Mouse (Mus musculus) lung, postnatal 0 days (tissue): ENCODE measurements at regions not wholly inside any gene's neighbourhood (a gene's known extent, or its start where the extent isn't known, plus 50 kb on each side); places are given as distances from the start of the nearest gene placed in this dataset.

ENCODE experiments used
- ATAC-seq: fragments of 200-750 bp; cut with Nextera tagmentation; 2 replicates; pipeline ENCODE4 v1.8.0; 2017; ENCODE audit warnings: moderate library complexity
- DNase-seq: peaks from one replicate; pipeline ENCODE4 v3.0.0-alpha.2; 2016; ENCODE audit warnings: low spot score
- H3K27ac ChIP-seq: fragments of 300-500 bp; sonication (generic); 2 replicates; pipeline ENCODE4 v1.5.1; 2014; ENCODE audit warnings: antibody characterized with exemption, mild to moderate bottlenecking, low read length, mixed read lengths
- H3K27me3 ChIP-seq: fragments of 300-500 bp; sonication (generic); replicated peaks from 2 replicates; pipeline ENCODE4 v1.6.1; 2014; ENCODE audit warnings: low read length, mixed read lengths; ENCODE audit not compliant: insufficient read depth
- H3K36me3 ChIP-seq: fragments of 300-500 bp; sonication (generic); 2 replicates; pipeline ENCODE4 v1.6.1; 2014; ENCODE audit warnings: low read length, mixed read lengths; ENCODE audit not compliant: insufficient read depth
- H3K4me1 ChIP-seq: fragments of 300-500 bp; sonication (generic); 2 replicates; pipeline ENCODE4 v1.6.1; 2014; ENCODE audit warnings: antibody characterized with exemption, low read depth, low read length, mixed read lengths; ENCODE audit not compliant: insufficient read depth
- H3K4me2 ChIP-seq: fragments of 300-500 bp; sonication (generic); replicated peaks from 2 replicates; pipeline ENCODE4 v1.6.1; 2014; ENCODE audit warnings: low read depth, mild to moderate bottlenecking, low read length, moderate library complexity, mixed read lengths
- H3K4me3 ChIP-seq: fragments of 300-500 bp; sonication (generic); 2 replicates; pipeline ENCODE4 v1.5.1; 2014; ENCODE audit warnings: low read depth, low read length
- H3K9ac ChIP-seq: fragments of 300-500 bp; sonication (generic); replicated peaks from 2 replicates; pipeline ENCODE4 v1.6.1; 2014; ENCODE audit warnings: low read depth, mild to moderate bottlenecking
- H3K9me3 ChIP-seq: fragments of 300-500 bp; sonication (generic); 2 replicates; pipeline ENCODE4 v1.6.1; 2016; ENCODE audit warnings: low read length, mixed read lengths
- CTCF ChIP-seq: IDR thresholded peaks from 2 replicates; pipeline ENCODE4 v1.5.1; 2016; ENCODE audit warnings: antibody characterized with exemption, mild to moderate bottlenecking
- EP300 ChIP-seq: IDR thresholded peaks from 2 replicates; pipeline ENCODE4 v1.6.1; 2016; ENCODE audit warnings: antibody characterized with exemption, mild to moderate bottlenecking, control low read depth
- WGBS: fragments of 180-500 bp; shearing (Covaris S2); extraction: QIAGEN DNeasy Blood & Tissue Kit; methylation state at CpG from one replicate; pipeline ENCODE4 v1.1.7; 2014; 5-methylcytosine and 5-hydroxymethylcytosine counted together

DNA sequence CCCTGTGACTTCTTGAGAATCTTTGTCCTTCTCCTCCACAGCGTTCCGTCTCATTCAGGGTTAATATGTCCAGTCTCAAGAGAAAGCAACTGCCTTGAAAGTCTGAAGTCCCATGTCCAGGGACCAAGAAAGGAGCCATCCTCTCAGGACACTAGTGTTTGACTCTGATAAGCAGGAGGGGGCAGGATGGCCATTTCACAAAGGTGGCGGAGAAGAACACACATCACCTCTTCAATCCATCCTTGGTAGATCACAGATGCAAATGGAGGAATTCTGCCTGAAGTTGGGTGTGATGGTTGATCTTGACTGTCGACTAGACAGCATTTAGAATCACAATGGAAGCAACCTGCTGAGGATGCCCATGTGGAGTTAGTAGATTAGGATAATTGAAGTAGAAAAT is 360.9 kb downstream of the Cd83 start:
- Histone ChIP-seq H3K4me1 (no peaks in the 10 kb centered on the region), H3K36me3 (no peaks in the 10 kb centered on the region), H3K4me3 (no peak overlapping the region), H3K9me3 (0 out of 2 replicates have a peak, but pooled peaks cover 2% of the 10 kb centered on the region), H3K27ac (no peak overlapping the region), H3K4me2 (no peak overlapping the region), H3K9ac (no peak overlapping the region), H3K27me3 (no peaks in the 10 kb centered on the region)
- ATAC-seq = no peak
- WGBS = 88% methylated on average over 4 of the region's 4 CpGs
- TF ChIP-seq EP300 = no peak
- no peak for TF ChIP-seq CTCF
- DNase-seq = no peak

GRCm38 (mm10) chr13:44147841-44148240 is 363.3 kb downstream of the Cd83 start:
- no peak for ATAC-seq
- WGBS = 61% methylated on average over 5 of the region's 5 CpGs

DNA sequence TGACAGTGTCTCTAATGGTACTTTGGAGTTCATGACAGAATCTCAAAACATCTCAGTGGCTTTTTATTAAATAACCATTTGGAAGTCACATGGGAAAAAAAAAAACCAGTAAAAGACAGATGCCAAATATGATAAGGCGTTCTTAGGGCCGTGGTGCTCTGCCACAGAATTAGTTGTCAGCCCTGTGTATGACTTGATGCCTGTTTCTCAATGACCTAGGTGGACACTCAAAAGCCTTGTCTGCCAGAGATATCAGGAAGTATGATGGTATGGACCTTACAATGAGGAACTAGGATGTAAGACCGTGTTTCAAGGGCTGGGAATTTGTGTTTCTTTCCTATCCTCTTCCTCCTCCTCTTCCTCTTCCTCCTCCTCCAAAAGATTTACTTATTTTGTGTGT is 364.9 kb downstream of the Cd83 start:
- ATAC-seq (no peak), DNase-seq (no peak)
- Histone ChIP-seq H3K27ac (no peak overlapping the region), H3K4me1 (no peaks in the 10 kb centered on the region), H3K9ac (no peak overlapping the region), H3K9me3 (0 out of 2 replicates have a peak, but pooled peaks cover 2% of the 10 kb centered on the region), H3K27me3 (no peaks in the 10 kb centered on the region), H3K4me2 (no peak overlapping the region), H3K4me3 (no peak overlapping the region), H3K36me3 (no peaks in the 10 kb centered on the region)
- WGBS = 59% methylated on average over 3 of the region's 3 CpGs
- TF ChIP-seq CTCF (no peak), EP300 (no peak)

More at GRCm38 (mm10) chr13:44147841-44148240, 363.3 kb downstream of the Cd83 start:
- TF ChIP-seq CTCF = no peak
- no peak for TF ChIP-seq EP300
- Histone ChIP-seq H3K4me3 (no peak overlapping the region), H3K27ac (no peak overlapping the region), H3K4me2 (no peak overlapping the region), H3K4me1 (no peaks in the 10 kb centered on the region), H3K9me3 (0 out of 2 replicates have a peak, but pooled peaks cover 2% of the 10 kb centered on the region), H3K9ac (no peak overlapping the region), H3K27me3 (no peaks in the 10 kb centered on the region), H3K36me3 (no peaks in the 10 kb centered on the region)
- no peak for DNase-seq

DNA sequence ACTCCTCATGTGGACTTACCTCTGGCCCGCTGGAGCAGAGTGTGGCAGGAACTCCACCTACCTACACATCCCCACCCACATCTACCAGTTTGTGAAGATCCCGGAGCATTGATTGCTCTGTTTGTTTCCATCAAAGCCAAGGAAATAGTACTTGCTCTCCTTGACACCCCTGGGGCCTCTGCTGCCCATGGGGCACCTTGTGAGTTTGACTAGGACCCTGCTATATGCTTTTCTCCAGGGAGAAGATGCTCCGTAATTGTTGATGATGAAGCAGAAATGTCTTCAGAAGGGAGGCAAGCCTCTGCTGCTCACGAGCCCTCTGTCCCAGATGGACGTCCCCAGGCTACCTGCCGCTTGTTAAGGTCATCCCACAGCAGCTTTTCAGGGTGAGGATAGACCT is 367.0 kb downstream of the Cd83 start:
- TF ChIP-seq CTCF = no peak
- TF ChIP-seq EP300 = no peak
- Histone ChIP-seq H3K9ac (no peak overlapping the region), H3K27ac (no peak overlapping the region), H3K4me2 (no peak overlapping the region), H3K4me1 (no peaks in the 10 kb centered on the region), H3K9me3 (no peaks in the 10 kb centered on the region), H3K36me3 (no peaks in the 10 kb centered on the region), H3K4me3 (no peak overlapping the region), H3K27me3 (no peaks in the 10 kb centered on the region)
- ATAC-seq = no peak
- 82% methylated on average over 6 of the region's 6 CpGs for WGBS
- DNase-seq = no peak

GRCm38 (mm10) chr13:44152806-44153613 is 368.4 kb downstream of the Cd83 start:
- Histone ChIP-seq H3K9ac (no peak overlapping the region), H3K36me3 (no peaks in the 10 kb centered on the region), H3K9me3 (no peaks in the 10 kb centered on the region), H3K4me3 (no peak overlapping the region), H3K4me2 (no peak overlapping the region), H3K27ac (no peak overlapping the region), H3K4me1 (no peaks in the 10 kb centered on the region), H3K27me3 (no peaks in the 10 kb centered on the region)
- 37% methylated on average over 10 of the region's 10 CpGs for WGBS
- DNase-seq = no peak
- no peak; the same call in 1 of the 2 replicates for ATAC-seq
- TF ChIP-seq EP300 (no peak), CTCF (no peak)

GRCm38 (mm10) chr13:44153784-44154183 is 369.2 kb downstream of the Cd83 start:
- Histone ChIP-seq H3K36me3 (no peaks in the 10 kb centered on the region), H3K27ac (no peak overlapping the region), H3K27me3 (no peaks in the 10 kb centered on the region), H3K4me1 (no peaks in the 10 kb centered on the region), H3K9ac (no peak overlapping the region), H3K9me3 (no peaks in the 10 kb centered on the region), H3K4me3 (no peak overlapping the region), H3K4me2 (no peak overlapping the region)
- 93% methylated on average over 5 of the region's 5 CpGs for WGBS
- ATAC-seq = no peak
- TF ChIP-seq CTCF (peak; percentile 45), EP300 (no peak)
- no peak for DNase-seq
